Mouse (Mus musculus): Measurements from ENCODE around the gene Zfp978. TPM values are rescaled to one million over a fixed set of nuclear protein-coding genes. Genes with fewer than 3 reads are reported as not detected.
"Not testable (repeated sequence)": the region's sequence is repeated elsewhere in the genome, so short reads cannot be mapped to it uniquely, and the experiment has no call there.

The Zfp978 gene
- 0.20 TPM in 1 of 2 replicates, not detected in the other for polyA plus RNA-seq (2014; fragmentation: Nextera tagmentation; extraction: Ambion mirVana)

GRCm38 (mm10) chr4:147361003-147361402, at the start of gene Zfp978:
Gene Zfp978, plus strand, starts transcription at chr4:147361303.
- H3K9ac ChIP-seq (ENCODE audit: low read length); H3K27me3 ChIP-seq (ENCODE audit: control insufficient read depth, insufficient read depth, low read length); H3K9me3 ChIP-seq (ENCODE audit: control insufficient read depth, low read length); H3K4me2 ChIP-seq (ENCODE audit: low read depth, low read length, severe bottlenecking); H3K4me3 ChIP-seq (ENCODE audit: low read depth, low read length); DNase-seq (ENCODE audit: low spot score); H3K36me3 ChIP-seq (ENCODE audit: control insufficient read depth, insufficient read depth, low read length); H3K27ac ChIP-seq (ENCODE audit: low read depth, low read length); ATAC-seq (replicated peaks; ENCODE audit: low FRiP score); H3K4me1 ChIP-seq (replicated peaks; ENCODE audit: control insufficient read depth, insufficient read depth, low read length): not testable (repeated sequence)
- WGBS = no CpG with 5 or more reads among the region's 6 CpGs

DNA sequence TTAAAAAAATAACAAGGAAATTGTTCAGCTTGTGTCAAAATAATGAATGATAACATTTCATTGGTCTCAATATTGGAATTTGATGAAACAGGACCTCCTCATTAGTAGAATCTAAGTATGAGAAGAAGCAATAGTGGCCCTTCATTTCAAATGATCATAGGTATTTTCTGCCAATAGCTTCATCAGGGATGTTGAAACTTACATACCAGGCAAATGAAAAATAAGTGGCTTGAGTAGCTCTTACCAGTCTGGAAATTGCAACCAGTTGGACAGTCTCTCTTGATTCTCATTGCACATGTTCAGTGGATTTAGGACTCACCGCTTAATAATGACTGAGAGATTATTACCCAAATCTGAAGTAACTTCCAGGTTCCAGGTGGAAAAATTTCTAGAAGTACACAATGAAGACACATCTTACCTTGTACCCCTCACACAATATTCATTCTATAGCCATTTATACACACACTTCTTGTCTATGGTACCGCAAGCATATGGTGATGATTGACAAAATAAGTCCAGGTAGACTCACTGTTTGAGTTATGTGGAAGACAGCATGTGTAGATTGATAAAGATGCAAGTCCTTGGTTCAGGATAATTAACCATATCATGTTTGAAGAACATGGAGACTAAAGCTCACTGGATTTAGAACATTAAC, 25.9 kb upstream of the Zfp978 start:
- ATAC-seq (replicated peaks; ENCODE audit: low FRiP score) = peak; percentile 65
- WGBS = 90% methylated on average over 2 of the region's 2 CpGs
- not testable (repeated sequence) for DNase-seq (ENCODE audit: low spot score)

DNA sequence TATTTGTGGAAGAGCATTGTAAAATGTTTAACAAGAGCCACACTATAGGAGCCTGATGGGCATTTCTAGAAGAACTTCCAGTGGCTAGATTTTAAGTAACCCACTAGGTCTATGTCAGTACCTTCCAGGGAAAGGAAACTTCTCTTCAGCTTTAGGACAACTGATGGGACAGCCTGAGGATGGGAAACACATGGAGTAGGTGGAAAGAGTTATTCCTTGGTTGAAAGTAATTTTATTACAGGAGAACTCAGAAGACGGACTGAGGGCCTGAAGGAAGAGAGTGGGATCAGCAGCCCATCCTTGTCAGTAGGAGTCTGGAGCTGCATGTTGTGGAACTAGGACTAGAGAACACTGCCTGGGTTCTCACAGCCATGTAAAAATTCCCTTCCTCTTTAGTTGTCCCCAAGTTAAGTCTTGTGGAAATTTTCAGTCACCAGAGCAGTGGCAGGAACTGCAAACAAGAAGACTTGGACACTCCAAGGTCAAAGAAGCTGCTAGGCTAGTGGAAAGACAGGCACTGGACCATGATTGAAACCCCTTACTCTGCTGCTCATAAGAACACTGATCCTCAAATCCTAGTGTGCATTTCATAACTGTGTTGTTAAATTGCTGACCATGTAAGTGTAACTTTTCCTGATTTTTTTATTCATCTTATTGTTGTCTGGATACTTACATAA, 25.3 kb upstream of the Zfp978 start:
- peak; percentile 63 for ATAC-seq (replicated peaks; ENCODE audit: low FRiP score)
- not testable (repeated sequence) for H3K9ac ChIP-seq (ENCODE audit: low read length); H3K4me3 ChIP-seq (ENCODE audit: low read depth, low read length); H3K4me1 ChIP-seq (replicated peaks; ENCODE audit: control insufficient read depth, insufficient read depth, low read length); H3K4me2 ChIP-seq (ENCODE audit: low read depth, low read length, severe bottlenecking); H3K27ac ChIP-seq (ENCODE audit: low read depth, low read length); H3K36me3 ChIP-seq (ENCODE audit: control insufficient read depth, insufficient read depth, low read length); H3K27me3 ChIP-seq (ENCODE audit: control insufficient read depth, insufficient read depth, low read length)
- peaks cover 43% of the 10 kb centered on the region for H3K9me3 ChIP-seq (ENCODE audit: control insufficient read depth, low read length)
- peak; percentile 48 for DNase-seq (ENCODE audit: low spot score)
- WGBS = 56% methylated on average over 1 of the region's 1 CpGs

More for the DNA sequence above, 25.9 kb upstream of the Zfp978 start:
- H3K4me1 ChIP-seq (replicated peaks; ENCODE audit: control insufficient read depth, insufficient read depth, low read length); H3K36me3 ChIP-seq (ENCODE audit: control insufficient read depth, insufficient read depth, low read length); H3K27ac ChIP-seq (ENCODE audit: low read depth, low read length); H3K9ac ChIP-seq (ENCODE audit: low read length); H3K27me3 ChIP-seq (ENCODE audit: control insufficient read depth, insufficient read depth, low read length); H3K4me2 ChIP-seq (ENCODE audit: low read depth, low read length, severe bottlenecking); H3K4me3 ChIP-seq (ENCODE audit: low read depth, low read length): not testable (repeated sequence)
- peaks cover 42% of the 10 kb centered on the region for H3K9me3 ChIP-seq (ENCODE audit: control insufficient read depth, low read length)

DNA sequence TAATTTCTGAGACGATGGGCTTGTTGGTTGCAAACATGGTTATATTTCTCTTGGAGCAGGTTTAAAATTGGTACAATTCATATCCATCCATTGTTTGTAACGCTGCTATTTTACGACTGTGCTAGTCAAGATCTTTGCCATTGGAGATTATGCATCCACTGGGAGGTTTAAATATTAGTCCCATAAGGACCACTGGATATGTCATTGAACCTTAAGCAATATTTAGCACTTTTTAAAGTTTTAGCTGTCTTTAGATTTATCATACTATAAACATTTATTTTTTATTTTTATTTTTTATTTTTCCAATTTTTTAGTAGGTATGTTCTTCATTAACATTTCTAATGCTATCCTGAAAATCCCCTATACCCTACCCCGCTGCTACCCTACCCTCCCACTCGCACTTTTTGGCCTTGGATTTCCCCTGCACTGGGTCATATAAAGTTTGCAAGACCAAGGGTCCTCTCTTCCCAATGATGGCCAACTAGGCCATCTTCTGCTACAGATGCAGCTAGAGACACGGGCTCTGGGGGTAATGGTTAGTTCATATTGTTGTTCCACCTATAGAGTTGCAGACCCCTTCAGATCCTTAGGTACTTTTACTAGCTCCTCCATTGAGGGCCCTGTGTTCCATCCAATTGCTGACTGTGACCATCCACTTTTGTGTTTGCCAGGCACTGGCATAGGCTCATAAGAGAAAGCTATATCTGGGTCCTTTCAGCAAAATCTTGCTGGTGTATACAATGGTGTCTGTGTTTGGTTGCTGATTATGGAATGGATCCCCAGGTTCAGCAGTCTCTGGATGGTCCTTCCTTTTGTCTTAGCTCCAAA, 24.5 kb upstream of the Zfp978 start:
- not testable (repeated sequence) for H3K4me1 ChIP-seq (replicated peaks; ENCODE audit: control insufficient read depth, insufficient read depth, low read length); H3K4me2 ChIP-seq (ENCODE audit: low read depth, low read length, severe bottlenecking); H3K27ac ChIP-seq (ENCODE audit: low read depth, low read length); H3K4me3 ChIP-seq (ENCODE audit: low read depth, low read length); H3K9ac ChIP-seq (ENCODE audit: low read length); H3K36me3 ChIP-seq (ENCODE audit: control insufficient read depth, insufficient read depth, low read length); H3K27me3 ChIP-seq (ENCODE audit: control insufficient read depth, insufficient read depth, low read length)
- DNase-seq (ENCODE audit: low spot score) (peak; percentile 53), ATAC-seq (replicated peaks; ENCODE audit: low FRiP score) (peak; percentile 71)
- 69% methylated on average over 6 of the region's 6 CpGs for WGBS
- H3K9me3 ChIP-seq (ENCODE audit: control insufficient read depth, low read length) = peaks cover 44% of the 10 kb centered on the region

DNA sequence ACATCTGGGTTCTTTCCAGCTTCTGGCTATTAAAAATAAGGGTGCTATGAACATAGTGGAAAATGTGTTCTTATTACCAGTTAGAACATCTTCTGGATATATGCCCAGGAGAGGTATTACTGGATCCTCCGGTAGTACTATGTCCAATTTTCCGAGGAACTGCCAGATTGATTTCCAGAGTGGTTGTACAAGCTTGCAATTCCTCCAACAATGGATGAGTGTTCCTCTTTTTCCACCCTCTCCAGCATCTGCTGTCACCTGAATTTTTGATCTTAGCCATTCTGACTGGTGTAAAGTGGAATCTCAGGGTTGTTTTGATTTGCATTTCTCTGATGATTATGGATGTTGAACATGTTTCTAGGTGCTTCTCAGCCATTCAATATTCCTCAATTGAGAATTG, 23.6 kb upstream of the Zfp978 start:
- H3K9me3 ChIP-seq (ENCODE audit: control insufficient read depth, low read length) = peaks cover 44% of the 10 kb centered on the region
- not testable (repeated sequence) for H3K27ac ChIP-seq (ENCODE audit: low read depth, low read length)

DNA sequence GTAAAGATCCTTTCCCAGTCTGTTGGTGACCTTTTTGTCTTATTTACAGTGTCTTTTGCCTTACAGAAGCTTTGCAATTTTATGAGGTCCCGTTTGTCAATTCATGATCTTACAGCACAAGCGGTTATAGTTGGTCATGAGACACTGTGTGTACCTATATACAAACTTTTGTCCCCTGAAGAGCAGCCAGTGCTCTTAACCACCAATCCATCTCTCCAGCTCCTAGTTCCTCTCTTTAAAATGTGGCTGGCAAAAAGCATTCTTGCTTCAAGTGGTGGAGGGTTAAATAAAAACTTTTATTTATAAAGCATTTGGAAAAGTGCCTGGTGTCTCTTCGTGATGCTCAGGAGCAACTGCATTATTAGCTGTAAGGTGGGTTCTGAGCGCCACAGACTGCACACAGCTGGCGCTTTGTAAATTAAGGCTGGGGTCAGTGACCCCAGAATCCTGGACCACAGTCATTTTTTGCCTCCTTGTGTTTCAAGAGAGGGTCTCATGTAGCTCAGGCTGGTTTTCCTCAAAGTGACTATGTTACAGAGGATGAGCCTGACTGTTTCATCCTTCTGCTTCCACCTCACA, 23.0 kb upstream of the Zfp978 start:
- ATAC-seq (replicated peaks; ENCODE audit: low FRiP score) (0 out of 2 replicates have a peak, but pooled peaks have one; percentile 37), DNase-seq (ENCODE audit: low spot score) (peak; percentile 52)
- Histone ChIP-seq H3K9ac (ENCODE audit: low read length) (no peak overlapping the region), H3K4me2 (ENCODE audit: low read depth, low read length, severe bottlenecking) (no peak overlapping the region), H3K36me3 (ENCODE audit: control insufficient read depth, insufficient read depth, low read length) (no peaks in the 10 kb centered on the region), H3K27ac (ENCODE audit: low read depth, low read length) (no peak overlapping the region), H3K9me3 (ENCODE audit: control insufficient read depth, low read length) (peaks cover 47% of the 10 kb centered on the region), H3K4me1 (replicated peaks; ENCODE audit: control insufficient read depth, insufficient read depth, low read length) (no peaks in the 10 kb centered on the region), H3K4me3 (ENCODE audit: low read depth, low read length) (no peak overlapping the region), H3K27me3 (ENCODE audit: control insufficient read depth, insufficient read depth, low read length) (no peaks in the 10 kb centered on the region)
- 72% methylated on average over 5 of the region's 5 CpGs for WGBS

More for the DNA sequence above, 23.6 kb upstream of the Zfp978 start:
- H3K4me1 ChIP-seq (replicated peaks; ENCODE audit: control insufficient read depth, insufficient read depth, low read length); H3K36me3 ChIP-seq (ENCODE audit: control insufficient read depth, insufficient read depth, low read length); H3K4me3 ChIP-seq (ENCODE audit: low read depth, low read length); H3K9ac ChIP-seq (ENCODE audit: low read length); ATAC-seq (replicated peaks; ENCODE audit: low FRiP score); H3K4me2 ChIP-seq (ENCODE audit: low read depth, low read length, severe bottlenecking); H3K27me3 ChIP-seq (ENCODE audit: control insufficient read depth, insufficient read depth, low read length): not testable (repeated sequence)
- 93% methylated on average over 2 of the region's 2 CpGs for WGBS
- DNase-seq (ENCODE audit: low spot score) = peak; percentile 13

- not testable (repeated sequence) for H3K4me3 ChIP-seq (ENCODE audit: low read depth, low read length); H3K4me2 ChIP-seq (ENCODE audit: low read depth, low read length, severe bottlenecking); H3K36me3 ChIP-seq (ENCODE audit: control insufficient read depth, insufficient read depth, low read length); H3K27ac ChIP-seq (ENCODE audit: low read depth, low read length); DNase-seq (ENCODE audit: low spot score); H3K27me3 ChIP-seq (ENCODE audit: control insufficient read depth, insufficient read depth, low read length); H3K9ac ChIP-seq (ENCODE audit: low read length); ATAC-seq (replicated peaks; ENCODE audit: low FRiP score); H3K4me1 ChIP-seq (replicated peaks; ENCODE audit: control insufficient read depth, insufficient read depth, low read length)
- 82% methylated on average over 3 of the region's 3 CpGs for whole genome bisulfite sequencing
- peaks cover 53% of the 10 kb centered on the region for H3K9me3 ChIP-seq (ENCODE audit: control insufficient read depth, low read length)
These were observed 22.4 kb upstream of the Zfp978 start for GRCm38 (mm10) chr4:147338706-147339105.

GRCm38 (mm10) chr4:147339601-147340219, 21.4 kb upstream of the Zfp978 start:
- H3K27me3 ChIP-seq (ENCODE audit: control insufficient read depth, insufficient read depth, low read length); H3K36me3 ChIP-seq (ENCODE audit: control insufficient read depth, insufficient read depth, low read length); ATAC-seq (replicated peaks; ENCODE audit: low FRiP score); H3K4me3 ChIP-seq (ENCODE audit: low read depth, low read length); H3K4me2 ChIP-seq (ENCODE audit: low read depth, low read length, severe bottlenecking); H3K4me1 ChIP-seq (replicated peaks; ENCODE audit: control insufficient read depth, insufficient read depth, low read length); H3K9ac ChIP-seq (ENCODE audit: low read length); H3K27ac ChIP-seq (ENCODE audit: low read depth, low read length): not testable (repeated sequence)
- H3K9me3 ChIP-seq (ENCODE audit: control insufficient read depth, low read length) = peaks cover 54% of the 10 kb centered on the region
- 77% methylated on average over 7 of the region's 7 CpGs for WGBS
- peak; percentile 42 for DNase-seq (ENCODE audit: low spot score)

All from forebrain, embryonic 11.5 days (tissue).